Mouse (Mus musculus) midbrain, embryonic 14.5 days (tissue): ENCODE results near the gene Lmo7. TPM values are rescaled to one million over a fixed set of nuclear protein-coding genes. Genes with fewer than 3 reads are reported as not detected.

Experiments used
- ATAC-seq: fragments of 200-750 bp; cut with Nextera tagmentation; 2 replicates; pipeline ENCODE4 v1.8.0; 2017; ENCODE audit warnings: moderate number of reproducible peaks, moderate library complexity; ENCODE audit not compliant: low FRiP score, low TSS enrichment
- DNase-seq: peaks from one replicate; pipeline ENCODE4 v3.0.0-alpha.2; 2015
- H3K27ac ChIP-seq: fragments of 300-500 bp; sonication (generic); replicated peaks from 2 replicates; pipeline ENCODE4 v1.5.1; 2014; ENCODE audit warnings: mild to moderate bottlenecking, low read depth, low read length, moderate library complexity
- H3K27me3 ChIP-seq: fragments of 300-500 bp; sonication (generic); 2 replicates; pipeline ENCODE4 v1.6.1; 2014; ENCODE audit warnings: low read length, control low read depth, mixed read lengths; ENCODE audit not compliant: control insufficient read depth, insufficient read depth
- H3K36me3 ChIP-seq: fragments of 300-500 bp; sonication (generic); 2 replicates; pipeline ENCODE4 v1.6.1; 2014; ENCODE audit warnings: low read length, control low read depth; ENCODE audit not compliant: control insufficient read depth, insufficient read depth
- H3K4me1 ChIP-seq: fragments of 300-500 bp; sonication (generic); 2 replicates; pipeline ENCODE4 v1.6.1; 2014; ENCODE audit warnings: mild to moderate bottlenecking, antibody characterized with exemption, low read length, control low read depth; ENCODE audit not compliant: control insufficient read depth, insufficient read depth
- H3K4me2 ChIP-seq: fragments of 300-500 bp; sonication (generic); 2 replicates; pipeline ENCODE4 v1.6.1; 2014; ENCODE audit warnings: mild to moderate bottlenecking, low read length, moderate library complexity
- H3K4me3 ChIP-seq: fragments of 300-500 bp; sonication (generic); replicated peaks from 2 replicates; pipeline ENCODE4 v1.5.1; 2014; ENCODE audit warnings: low read depth, low read length
- H3K9ac ChIP-seq: fragments of 300-500 bp; sonication (generic); replicated peaks from 2 replicates; pipeline ENCODE4 v1.6.1; 2014; ENCODE audit warnings: mild to moderate bottlenecking, low read length, moderate library complexity
- H3K9me3 ChIP-seq: fragments of 300-500 bp; sonication (generic); 2 replicates; pipeline ENCODE4 v1.6.1; 2016; ENCODE audit warnings: low read length, control low read depth, mixed read lengths; ENCODE audit not compliant: control insufficient read depth
- WGBS: fragments of 180-500 bp; shearing (Covaris S2); extraction: QIAGEN DNeasy Blood & Tissue Kit; methylation state at CpG from one replicate; pipeline ENCODE4 v1.1.7; 2014; 5-methylcytosine and 5-hydroxymethylcytosine counted together
- polyA plus RNA-seq: library from polyadenylated mRNA; unstranded; fragments of >200 nt; fragmentation: Nextera tagmentation; extraction: Ambion mirVana; gene quantifications from 2 replicates; pipeline ENCODE4 v1.2.1, GENCODE M21; 2014

The Lmo7 gene
- polyA plus RNA-seq, 1 experiment from 2014 or later: 1.7 TPM

GRCm38 (mm10) chr14:101942971-101943370, 213.2 kb downstream of the Lmo7 start:
- peak overlapping the region; percentile 37 for H3K4me2 ChIP-seq
- peak; percentile 38; the same call in 1 of the 2 replicates for ATAC-seq
- no peak overlapping the region for H3K9ac ChIP-seq
- 9% methylated on average over 4 of the region's 4 CpGs for WGBS
- no peaks in the 10 kb centered on the region for H3K9me3 ChIP-seq
- 0 out of 2 replicates have a peak, but pooled peaks cover 2% of the 10 kb centered on the region for H3K27me3 ChIP-seq
- peak; percentile 89 for DNase-seq
- H3K4me3 ChIP-seq: no peak overlapping the region
- no peak overlapping the region for H3K27ac ChIP-seq
- no peaks in the 10 kb centered on the region for H3K4me1 ChIP-seq
- H3K36me3 ChIP-seq: no peaks in the 10 kb centered on the region

- no peaks in the 10 kb centered on the region for H3K9me3 ChIP-seq
- 0 out of 2 replicates have a peak, but pooled peaks cover 2% of the 10 kb centered on the region for H3K27me3 ChIP-seq
- ATAC-seq (no peak; the same call in 1 of the 2 replicates), DNase-seq (peak; percentile 87)
- H3K4me1 ChIP-seq: no peaks in the 10 kb centered on the region
- no peak overlapping the region for H3K9ac ChIP-seq
- 57% methylated on average over 21 of the region's 21 CpGs for WGBS
- no peaks in the 10 kb centered on the region for H3K36me3 ChIP-seq
- no peak overlapping the region for H3K4me2 ChIP-seq
- H3K27ac ChIP-seq: no peak overlapping the region
- no peak overlapping the region for H3K4me3 ChIP-seq
Measured at GRCm38 (mm10) chr14:101946711-101947516, 217.2 kb downstream of the Lmo7 start.

GRCm38 (mm10) chr14:101949114-101949513, 219.4 kb downstream of the Lmo7 start:
- no peaks in the 10 kb centered on the region for H3K36me3 ChIP-seq
- H3K4me1 ChIP-seq: no peaks in the 10 kb centered on the region
- H3K9ac ChIP-seq: no peak overlapping the region
- H3K27ac ChIP-seq: no peak overlapping the region
- no peak overlapping the region for H3K4me2 ChIP-seq
- H3K4me3 ChIP-seq: no peak overlapping the region
- peak; percentile 69 for DNase-seq
- H3K27me3 ChIP-seq: no peaks in the 10 kb centered on the region
- ATAC-seq: peak; percentile 32; the same call in 1 of the 2 replicates
- 55% methylated on average over 2 of the region's 2 CpGs for WGBS
- H3K9me3 ChIP-seq: no peaks in the 10 kb centered on the region

- peak; percentile 23 for DNase-seq
- Histone ChIP-seq H3K4me2 (no peak overlapping the region), H3K9ac (no peak overlapping the region), H3K27ac (no peak overlapping the region), H3K27me3 (no peaks in the 10 kb centered on the region), H3K4me3 (no peak overlapping the region), H3K9me3 (no peaks in the 10 kb centered on the region), H3K36me3 (no peaks in the 10 kb centered on the region), H3K4me1 (no peaks in the 10 kb centered on the region)
- no peak for ATAC-seq
- 65% methylated on average over 6 of the region's 6 CpGs for WGBS
Measured at GRCm38 (mm10) chr14:101951107-101951506, 221.3 kb downstream of the Lmo7 start.

- H3K27ac ChIP-seq: no peak overlapping the region
- H3K4me2 ChIP-seq: no peak overlapping the region
- DNase-seq (no peak), ATAC-seq (no peak)
- no peak overlapping the region for H3K9ac ChIP-seq
- H3K9me3 ChIP-seq: no peaks in the 10 kb centered on the region
- WGBS: 83% methylated on average over 9 of the region's 9 CpGs
- no peaks in the 10 kb centered on the region for H3K36me3 ChIP-seq
- no peak overlapping the region for H3K4me3 ChIP-seq
- no peaks in the 10 kb centered on the region for H3K4me1 ChIP-seq
- no peaks in the 10 kb centered on the region for H3K27me3 ChIP-seq
Measured at GRCm38 (mm10) chr14:101953793-101954468, 224.2 kb downstream of the Lmo7 start.

GRCm38 (mm10) chr14:101964381-101964780, 234.6 kb downstream of the Lmo7 start:
- no peaks in the 10 kb centered on the region for H3K27me3 ChIP-seq
- 75% methylated on average over 6 of the region's 6 CpGs for WGBS

GRCm38 (mm10) chr14:101964956-101965355, 235.2 kb downstream of the Lmo7 start:
- Histone ChIP-seq H3K4me3 (no peak overlapping the region), H3K27ac (no peak overlapping the region), H3K27me3 (no peaks in the 10 kb centered on the region), H3K9me3 (no peaks in the 10 kb centered on the region), H3K4me1 (no peaks in the 10 kb centered on the region), H3K9ac (no peak overlapping the region), H3K36me3 (no peaks in the 10 kb centered on the region), H3K4me2 (no peak overlapping the region)
- 69% methylated on average over 1 of the region's 1 CpGs for WGBS
- ATAC-seq: no peak
- DNase-seq: no peak

More at GRCm38 (mm10) chr14:101964381-101964780, 234.6 kb downstream of the Lmo7 start:
- Histone ChIP-seq H3K9me3 (no peaks in the 10 kb centered on the region), H3K27ac (no peak overlapping the region), H3K9ac (no peak overlapping the region), H3K4me1 (no peaks in the 10 kb centered on the region), H3K36me3 (no peaks in the 10 kb centered on the region), H3K4me3 (no peak overlapping the region), H3K4me2 (no peak overlapping the region)
- ATAC-seq: no peak
- no peak for DNase-seq

GRCm38 (mm10) chr14:101972764-101973163, 243.0 kb downstream of the Lmo7 start:
- Histone ChIP-seq H3K4me1 (no peaks in the 10 kb centered on the region), H3K36me3 (no peaks in the 10 kb centered on the region), H3K4me2 (no peak overlapping the region), H3K27me3 (no peaks in the 10 kb centered on the region), H3K4me3 (no peak overlapping the region), H3K27ac (no peak overlapping the region), H3K9me3 (no peaks in the 10 kb centered on the region), H3K9ac (no peak overlapping the region)
- no peak for DNase-seq
- 95% methylated on average over 1 of the region's 1 CpGs for WGBS
- ATAC-seq: no peak
